Mouse (Mus musculus) olfactory bulb, adult 2 months (tissue): Measurements from ENCODE around the gene Otulinl.

ENCODE experiments used
- CTCF ChIP-seq: fragments of 200-500 bp; IDR thresholded peaks from 2 replicates; pipeline ENCODE4 v1.5.1; 2012; ENCODE audit warnings: low read depth, mild to moderate bottlenecking, low read length, moderate library complexity; ENCODE audit not compliant: insufficient read depth
- POLR2A ChIP-seq: fragments of 200-500 bp; IDR thresholded peaks from 2 replicates; pipeline ENCODE4 v1.6.1; 2012; ENCODE audit warnings: mild to moderate bottlenecking, low read depth, low read length, moderate library complexity; ENCODE audit not compliant: insufficient read depth

DNA sequence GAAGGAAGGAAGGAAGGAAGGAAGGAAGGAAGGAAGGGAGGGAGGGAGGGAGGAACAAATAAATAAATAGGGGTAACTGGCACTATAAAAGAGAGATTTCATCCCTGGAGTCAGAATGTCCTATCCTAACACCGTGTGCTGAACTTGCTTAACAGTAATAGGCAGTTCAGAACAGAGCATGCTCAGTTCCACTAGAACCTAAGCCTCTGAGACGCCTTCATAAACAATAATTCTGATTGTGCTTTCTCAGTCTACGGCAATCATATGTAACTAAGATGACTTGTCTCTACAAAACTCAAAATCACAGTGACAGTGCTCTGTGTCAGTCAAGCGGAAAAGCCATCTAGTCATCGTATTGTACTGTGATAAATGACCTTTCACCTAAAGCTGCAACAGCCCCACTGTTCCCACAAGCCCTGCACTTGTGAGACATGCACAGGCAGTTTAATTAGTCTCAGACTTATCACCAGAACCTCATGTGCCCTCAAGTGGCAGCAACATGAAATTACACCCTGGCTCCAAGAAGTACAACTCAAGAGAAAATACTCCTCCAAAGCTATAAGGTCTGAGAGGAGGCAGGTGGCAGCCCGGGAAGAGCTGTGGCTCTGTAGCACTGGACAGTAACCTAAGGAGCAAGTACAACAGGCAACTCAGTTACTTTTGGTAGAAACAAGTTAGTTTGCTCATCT, 68.7 kb downstream of the Otulinl start:
- TF ChIP-seq CTCF (no peak), POLR2A (no peak)
